Mouse (Mus musculus) liver, postnatal 0 days (tissue): ENCODE measurements around the gene Eid1.

ENCODE experiments used
- CTCF ChIP-seq: sonication (generic); IDR thresholded peaks from 2 replicates; pipeline ENCODE4 v1.5.1; 2016; ENCODE audit warnings: antibody characterized with exemption, low read depth
- EP300 ChIP-seq: IDR thresholded peaks from 2 replicates; pipeline ENCODE4 v1.6.1; 2016; ENCODE audit warnings: antibody characterized with exemption, low read depth, mild to moderate bottlenecking

- no peak for TF ChIP-seq EP300
- TF ChIP-seq CTCF, result no peak
Measured at GRCm38 (mm10) chr2:125623211-125623610, 49.7 kb upstream of the Eid1 start.
